Mouse (Mus musculus): ENCODE data around the gene Meltf. TPM values are rescaled to one million over a fixed set of nuclear protein-coding genes. Genes with fewer than 3 reads are reported as not detected.

Meltf gene
- polyA plus RNA-seq, 1 experiment = 0.28 TPM

- no peak for DNase-seq
- TF ChIP-seq POLR2A (IDR thresholded peaks at IDR 0.05; ENCODE audit: borderline replicate concordance, extremely low read depth, low read depth, low read length) = no peak
- TF ChIP-seq CTCF (IDR thresholded peaks at IDR 0.05; ENCODE audit: insufficient read depth, low read length) = no peak
- Histone ChIP-seq H3K4me3 (replicated peaks; ENCODE audit: extremely low read depth, low read depth, low read length) (no peak overlapping the region), H3K4me1 (ENCODE audit: control insufficient read depth, insufficient read depth, low read length) (no peaks in the 10 kb centered on the region)
- WGBS = 79% methylated on average over 3 of the region's 3 CpGs
Observed at GRCm38 (mm10) chr16:31865242-31865641, 13.4 kb upstream of the Meltf start.

- 76% methylated on average over 3 of the region's 3 CpGs for WGBS
- Histone ChIP-seq H3K4me3 (replicated peaks; ENCODE audit: extremely low read depth, low read depth, low read length) (no peak overlapping the region), H3K4me1 (ENCODE audit: control insufficient read depth, insufficient read depth, low read length) (no peaks in the 10 kb centered on the region)
- TF ChIP-seq POLR2A (IDR thresholded peaks at IDR 0.05; ENCODE audit: borderline replicate concordance, extremely low read depth, low read depth, low read length) = no peak
- TF ChIP-seq CTCF (IDR thresholded peaks at IDR 0.05; ENCODE audit: insufficient read depth, low read length) = no peak
- DNase-seq = peak; percentile 0
Observed at GRCm38 (mm10) chr16:31866911-31867310, 11.7 kb upstream of the Meltf start.

GRCm38 (mm10) chr16:31867736-31868135 is 10.9 kb upstream of the Meltf start:
- no peak overlapping the region for H3K4me3 ChIP-seq (replicated peaks; ENCODE audit: extremely low read depth, low read depth, low read length)
- DNase-seq = no peak
- H3K4me1 ChIP-seq (ENCODE audit: control insufficient read depth, insufficient read depth, low read length) = no peaks in the 10 kb centered on the region
- TF ChIP-seq CTCF (IDR thresholded peaks at IDR 0.05; ENCODE audit: insufficient read depth, low read length) (no peak), POLR2A (IDR thresholded peaks at IDR 0.05; ENCODE audit: borderline replicate concordance, extremely low read depth, low read depth, low read length) (no peak)
- WGBS = 85% methylated on average over 4 of the region's 4 CpGs

- 90% methylated on average over 8 of the region's 8 CpGs for WGBS
- Histone ChIP-seq H3K4me3 (replicated peaks; ENCODE audit: extremely low read depth, low read depth, low read length) (no peak overlapping the region), H3K4me1 (ENCODE audit: control insufficient read depth, insufficient read depth, low read length) (no peaks in the 10 kb centered on the region)
- TF ChIP-seq POLR2A (IDR thresholded peaks at IDR 0.05; ENCODE audit: borderline replicate concordance, extremely low read depth, low read depth, low read length) = no peak
- no peak for TF ChIP-seq CTCF (IDR thresholded peaks at IDR 0.05; ENCODE audit: insufficient read depth, low read length)
- DNase-seq = no peak
Observed at GRCm38 (mm10) chr16:31873721-31874120, 4.9 kb upstream of the Meltf start.

- 76% methylated on average over 4 of the region's 4 CpGs for whole genome bisulfite sequencing
- TF ChIP-seq CTCF (IDR thresholded peaks at IDR 0.05; ENCODE audit: insufficient read depth, low read length) (no peak), POLR2A (IDR thresholded peaks at IDR 0.05; ENCODE audit: borderline replicate concordance, extremely low read depth, low read depth, low read length) (no peak)
- DNase-seq = no peak
- no peak overlapping the region for H3K4me3 ChIP-seq (replicated peaks; ENCODE audit: extremely low read depth, low read depth, low read length)
- no peaks in the 10 kb centered on the region for H3K4me1 ChIP-seq (ENCODE audit: control insufficient read depth, insufficient read depth, low read length)
Observed at GRCm38 (mm10) chr16:31875391-31875790, 3.2 kb upstream of the Meltf start.

GRCm38 (mm10) chr16:31876386-31876785 is 2.2 kb upstream of the Meltf start:
- 72% methylated on average over 10 of the region's 10 CpGs for WGBS
- Histone ChIP-seq H3K4me3 (replicated peaks; ENCODE audit: extremely low read depth, low read depth, low read length) (no peak overlapping the region), H3K4me1 (ENCODE audit: control insufficient read depth, insufficient read depth, low read length) (no peaks in the 10 kb centered on the region)
- no peak for DNase-seq
- no peak for TF ChIP-seq CTCF (IDR thresholded peaks at IDR 0.05; ENCODE audit: insufficient read depth, low read length)
- no peak for TF ChIP-seq POLR2A (IDR thresholded peaks at IDR 0.05; ENCODE audit: borderline replicate concordance, extremely low read depth, low read depth, low read length)

- H3K4me1 ChIP-seq (ENCODE audit: control insufficient read depth, insufficient read depth, low read length) = no peaks in the 10 kb centered on the region
- H3K4me3 ChIP-seq (replicated peaks; ENCODE audit: extremely low read depth, low read depth, low read length) = no peak overlapping the region
- DNase-seq = no peak
- WGBS = 57% methylated on average over 6 of the region's 6 CpGs
- no peak for TF ChIP-seq POLR2A (IDR thresholded peaks at IDR 0.05; ENCODE audit: borderline replicate concordance, extremely low read depth, low read depth, low read length)
Observed at GRCm38 (mm10) chr16:31878052-31878451, 558 bp upstream of the Meltf start.

GRCm38 (mm10) chr16:31880146-31880840 is 1.7 kb downstream of the Meltf start:
- no peak for DNase-seq
- no peak for TF ChIP-seq CTCF (IDR thresholded peaks at IDR 0.05; ENCODE audit: insufficient read depth, low read length)
- TF ChIP-seq POLR2A (IDR thresholded peaks at IDR 0.05; ENCODE audit: borderline replicate concordance, extremely low read depth, low read depth, low read length) = no peak
- no peaks in the 10 kb centered on the region for H3K4me1 ChIP-seq (ENCODE audit: control insufficient read depth, insufficient read depth, low read length)
- H3K4me3 ChIP-seq (replicated peaks; ENCODE audit: extremely low read depth, low read depth, low read length) = no peak overlapping the region
- 82% methylated on average over 8 of the region's 8 CpGs for WGBS

GRCm38 (mm10) chr16:31882381-31882908 is 3.8 kb downstream of the Meltf start:
- no peak for DNase-seq
- H3K4me3 ChIP-seq (replicated peaks; ENCODE audit: extremely low read depth, low read depth, low read length) = no peak overlapping the region
- no peaks in the 10 kb centered on the region for H3K4me1 ChIP-seq (ENCODE audit: control insufficient read depth, insufficient read depth, low read length)
- WGBS = 86% methylated on average over 9 of the region's 9 CpGs
- TF ChIP-seq POLR2A (IDR thresholded peaks at IDR 0.05; ENCODE audit: borderline replicate concordance, extremely low read depth, low read depth, low read length) = no peak
- no peak for TF ChIP-seq CTCF (IDR thresholded peaks at IDR 0.05; ENCODE audit: insufficient read depth, low read length)

GRCm38 (mm10) chr16:31883302-31883701 is 4.7 kb downstream of the Meltf start:
- 63% methylated on average over 14 of the region's 14 CpGs for WGBS
- Histone ChIP-seq H3K4me3 (replicated peaks; ENCODE audit: extremely low read depth, low read depth, low read length) (no peak overlapping the region), H3K4me1 (ENCODE audit: control insufficient read depth, insufficient read depth, low read length) (no peaks in the 10 kb centered on the region)
- no peak for TF ChIP-seq POLR2A (IDR thresholded peaks at IDR 0.05; ENCODE audit: borderline replicate concordance, extremely low read depth, low read depth, low read length)
- TF ChIP-seq CTCF (IDR thresholded peaks at IDR 0.05; ENCODE audit: insufficient read depth, low read length) = no peak
- no peak for DNase-seq

Data from lung, adult 2 months (tissue).